Mouse (Mus musculus) subcutaneous adipose tissue, adult 2 months (tissue): Measurements from ENCODE around the gene Slc35a5. TPM values are rescaled to one million over a fixed set of nuclear protein-coding genes. Genes with fewer than 3 reads are reported as not detected.

Experiments used
- polyA plus RNA-seq: library from polyadenylated mRNA; depleted of rRNA; stranded (reverse); fragments of >200 nt; gene quantifications from 2 replicates; pipeline ENCODE4 v1.2.3, GENCODE M21; 2012; ENCODE audit warnings: low replicate concordance; rRNA removed

Gene Slc35a5
- 16.2 and 21.2 TPM in 2 replicates for polyA plus RNA-seq

DNA sequence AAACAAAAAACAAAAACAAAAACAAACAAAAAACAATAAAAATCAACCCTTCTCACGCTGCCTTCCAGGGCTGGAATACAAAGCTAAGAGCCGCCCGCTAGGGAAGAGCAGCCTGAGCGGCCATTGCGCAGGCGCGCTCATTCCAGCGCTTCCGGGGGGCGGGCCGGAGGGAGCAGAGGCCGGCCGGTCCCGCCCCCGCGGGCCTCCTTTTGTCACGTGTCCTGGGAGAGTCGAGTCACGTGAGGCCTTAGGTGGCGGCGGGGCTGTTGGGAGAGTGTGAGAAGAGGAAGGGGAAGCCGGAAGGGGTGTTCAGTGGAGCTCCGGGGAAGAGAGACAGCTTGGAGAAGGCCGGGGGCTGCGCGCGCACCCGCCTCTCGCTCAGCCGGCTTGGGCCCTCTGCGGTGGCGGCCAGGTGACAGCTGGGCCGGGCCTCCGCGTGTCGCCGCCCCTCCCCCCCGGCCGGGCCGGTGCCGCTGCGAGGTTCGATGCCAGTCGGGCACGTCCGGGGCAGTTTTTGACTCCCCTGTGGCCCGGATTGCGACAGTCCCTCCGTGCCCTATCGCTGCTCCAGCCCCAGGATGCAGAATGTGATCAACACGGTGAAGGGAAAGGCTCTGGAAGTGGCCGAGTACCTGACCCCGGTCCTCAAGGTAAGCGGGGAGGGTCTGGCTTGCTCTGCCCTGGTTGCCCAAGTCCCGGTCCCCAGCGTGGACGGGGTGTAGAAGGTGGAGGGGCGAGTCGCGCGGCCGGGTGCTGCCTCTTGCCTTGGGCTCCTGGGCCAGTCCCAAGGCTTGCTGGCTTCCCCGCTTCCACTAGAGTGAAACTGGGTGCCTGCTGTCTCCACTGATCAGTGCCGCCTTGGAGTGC lies at the start of gene Slc35a5, which contains the start of gene Atg3:
Gene Slc35a5, minus strand, starts transcription at position 185 of the 867 bp plus-strand sequence.
Gene Atg3, plus strand, starts transcription at position 264 of the 867 bp plus-strand sequence.

GRCm38 (mm10) chr16:45093137-45093731 lies 65.3 kb downstream of the Slc35a5 start, which contains the start of gene Ccdc80:
Gene Ccdc80 (plus strand): TSS chr16:45093402.

Other genes with a start within 250 kb of the Slc35a5 start
- 0.19 and 0.24 TPM in 2 replicates for gene Cd200r3, start 215.0 kb downstream of the Slc35a5 start, polyA plus RNA-seq
- gene Ccdc80, start 65.3 kb downstream of the Slc35a5 start, polyA plus RNA-seq, result 191 and 413 TPM in 2 replicates
- 15.9 and 22.3 TPM in 2 replicates for gene Atg3, start 79 bp upstream of the Slc35a5 start, polyA plus RNA-seq
- gene Btla, start 65.6 kb upstream of the Slc35a5 start, polyA plus RNA-seq, result 0.36 and 0.62 TPM in 2 replicates